Mouse (Mus musculus): ENCODE data around the gene Dgka. TPM values are rescaled to one million over a fixed set of nuclear protein-coding genes. Genes with fewer than 3 reads are reported as not detected.

Dgka gene
- polyA plus RNA-seq, 1 experiment from 2014 or later, result 7.8 TPM

GRCm38 (mm10) chr10:128773685-128774084 lies 29.0 kb upstream of the Dgka start:
- Histone ChIP-seq H3K36me3 (ENCODE audit: control insufficient read depth, insufficient read depth, low read length) (no peaks in the 10 kb centered on the region), H3K27ac (ENCODE audit: low read depth, low read length) (no peak overlapping the region), H3K27me3 (ENCODE audit: control insufficient read depth, insufficient read depth, low read length) (no peaks in the 10 kb centered on the region), H3K4me1 (ENCODE audit: control insufficient read depth, insufficient read depth, low read length) (no peaks in the 10 kb centered on the region), H3K4me3 (ENCODE audit: low read depth, low read length) (no peak overlapping the region), H3K4me2 (ENCODE audit: low read depth, low read length) (no peak overlapping the region), H3K9ac (replicated peaks; ENCODE audit: low read depth, low read length) (no peak overlapping the region), H3K9me3 (ENCODE audit: control insufficient read depth, low read length) (no peaks in the 10 kb centered on the region)
- no peak for ATAC-seq (ENCODE audit: low read depth)
- WGBS, result 26% methylated on average over 5 of the region's 5 CpGs

GRCm38 (mm10) chr10:128772895-128773294 lies 28.2 kb upstream of the Dgka start:
- H3K4me2 ChIP-seq (ENCODE audit: low read depth, low read length), result no peak overlapping the region
- H3K4me3 ChIP-seq (ENCODE audit: low read depth, low read length), result no peak overlapping the region
- no peaks in the 10 kb centered on the region for H3K36me3 ChIP-seq (ENCODE audit: control insufficient read depth, insufficient read depth, low read length)
- no peak overlapping the region for H3K9ac ChIP-seq (replicated peaks; ENCODE audit: low read depth, low read length)
- H3K27me3 ChIP-seq (ENCODE audit: control insufficient read depth, insufficient read depth, low read length), result no peaks in the 10 kb centered on the region
- H3K9me3 ChIP-seq (ENCODE audit: control insufficient read depth, low read length), result no peaks in the 10 kb centered on the region
- no peaks in the 10 kb centered on the region for H3K4me1 ChIP-seq (ENCODE audit: control insufficient read depth, insufficient read depth, low read length)
- no peak overlapping the region for H3K27ac ChIP-seq (ENCODE audit: low read depth, low read length)
- 85% methylated on average over 2 of the region's 2 CpGs for WGBS
- ATAC-seq (ENCODE audit: low read depth), result no peak

- peaks cover 12% of the 10 kb centered on the region for H3K4me1 ChIP-seq (ENCODE audit: control insufficient read depth, insufficient read depth, low read length)
- under 1% methylated on average over 37 of the region's 37 CpGs for WGBS
- no peaks in the 10 kb centered on the region for H3K9me3 ChIP-seq (ENCODE audit: control insufficient read depth, low read length)
- H3K27me3 ChIP-seq (ENCODE audit: control insufficient read depth, insufficient read depth, low read length), result peaks cover 3% of the 10 kb centered on the region
- peak overlapping the region; percentile 93 for H3K27ac ChIP-seq (ENCODE audit: low read depth, low read length)
- H3K4me3 ChIP-seq (ENCODE audit: low read depth, low read length), result peak overlapping the region; percentile 76
- peak overlapping the region; percentile 77 for H3K9ac ChIP-seq (replicated peaks; ENCODE audit: low read depth, low read length)
- H3K4me2 ChIP-seq (ENCODE audit: low read depth, low read length), result peak overlapping the region; percentile 94
- peak; percentile 94 for ATAC-seq (ENCODE audit: low read depth)
- H3K36me3 ChIP-seq (ENCODE audit: control insufficient read depth, insufficient read depth, low read length), result 0 out of 2 replicates have a peak, but pooled peaks cover 3% of the 10 kb centered on the region
These were observed 3.7 kb upstream of the Dgka start for GRCm38 (mm10) chr10:128748252-128748864.

- Histone ChIP-seq H3K36me3 (ENCODE audit: control insufficient read depth, insufficient read depth, low read length) (no peaks in the 10 kb centered on the region), H3K4me1 (ENCODE audit: control insufficient read depth, insufficient read depth, low read length) (peaks cover 12% of the 10 kb centered on the region), H3K4me3 (ENCODE audit: low read depth, low read length) (peak within 1 kb of the TSS; percentile 76), H3K9ac (replicated peaks; ENCODE audit: low read depth, low read length) (peak within 1 kb of the TSS; percentile 77), H3K4me2 (ENCODE audit: low read depth, low read length) (peak within 1 kb of the TSS; percentile 94), H3K27me3 (ENCODE audit: control insufficient read depth, insufficient read depth, low read length) (peaks cover 3% of the 10 kb centered on the region), H3K27ac (ENCODE audit: low read depth, low read length) (peak within 1 kb of the TSS; percentile 93), H3K9me3 (ENCODE audit: control insufficient read depth, low read length) (no peaks in the 10 kb centered on the region)
- WGBS, result under 1% methylated on average over 36 of the region's 36 CpGs
- ATAC-seq (ENCODE audit: low read depth), result peak; percentile 51
These were observed 3.1 kb upstream of the Dgka start, which contains the start of gene Pym1 for GRCm38 (mm10) chr10:128747646-128748251. TSS of gene Pym1 (plus strand) at chr10:128747889.

- H3K4me3 ChIP-seq (ENCODE audit: low read depth, low read length), result peak overlapping the region; percentile 76
- H3K4me1 ChIP-seq (ENCODE audit: control insufficient read depth, insufficient read depth, low read length), result peaks cover 12% of the 10 kb centered on the region
- peaks cover 9% of the 10 kb centered on the region for H3K27me3 ChIP-seq (ENCODE audit: control insufficient read depth, insufficient read depth, low read length)
- no peaks in the 10 kb centered on the region for H3K9me3 ChIP-seq (ENCODE audit: control insufficient read depth, low read length)
- H3K36me3 ChIP-seq (ENCODE audit: control insufficient read depth, insufficient read depth, low read length), result no peaks in the 10 kb centered on the region
- H3K4me2 ChIP-seq (ENCODE audit: low read depth, low read length), result peak overlapping the region; percentile 94
- no peak for ATAC-seq (ENCODE audit: low read depth)
- peak overlapping the region; percentile 93 for H3K27ac ChIP-seq (ENCODE audit: low read depth, low read length)
- peak overlapping the region; percentile 77 for H3K9ac ChIP-seq (replicated peaks; ENCODE audit: low read depth, low read length)
- 46% methylated on average over 9 of the region's 9 CpGs for WGBS
These were observed 2.5 kb upstream of the Dgka start for GRCm38 (mm10) chr10:128746972-128747645.

GRCm38 (mm10) chr10:128745946-128746613 lies 1.4 kb upstream of the Dgka start:
- Histone ChIP-seq H3K4me3 (ENCODE audit: low read depth, low read length) (no peak overlapping the region), H3K36me3 (ENCODE audit: control insufficient read depth, insufficient read depth, low read length) (no peaks in the 10 kb centered on the region), H3K27me3 (ENCODE audit: control insufficient read depth, insufficient read depth, low read length) (peaks cover 12% of the 10 kb centered on the region), H3K9ac (replicated peaks; ENCODE audit: low read depth, low read length) (no peak overlapping the region), H3K9me3 (ENCODE audit: control insufficient read depth, low read length) (no peaks in the 10 kb centered on the region), H3K27ac (ENCODE audit: low read depth, low read length) (no peak overlapping the region), H3K4me1 (ENCODE audit: control insufficient read depth, insufficient read depth, low read length) (peaks cover 12% of the 10 kb centered on the region), H3K4me2 (ENCODE audit: low read depth, low read length) (no peak overlapping the region)
- WGBS, result 93% methylated on average over 10 of the region's 10 CpGs
- no peak for ATAC-seq (ENCODE audit: low read depth)

- peaks cover 7% of the 10 kb centered on the region; the same call in 1 of the 2 replicates for H3K4me1 ChIP-seq (ENCODE audit: control insufficient read depth, insufficient read depth, low read length)
- H3K4me2 ChIP-seq (ENCODE audit: low read depth, low read length), result peak overlapping the region; percentile 91
- H3K27ac ChIP-seq (ENCODE audit: low read depth, low read length), result no peak overlapping the region
- peak overlapping the region; percentile 68 for H3K9ac ChIP-seq (replicated peaks; ENCODE audit: low read depth, low read length)
- H3K4me3 ChIP-seq (ENCODE audit: low read depth, low read length), result peak overlapping the region; percentile 59
- no peaks in the 10 kb centered on the region for H3K36me3 ChIP-seq (ENCODE audit: control insufficient read depth, insufficient read depth, low read length)
- no peak for ATAC-seq (ENCODE audit: low read depth)
- H3K9me3 ChIP-seq (ENCODE audit: control insufficient read depth, low read length), result no peaks in the 10 kb centered on the region
- H3K27me3 ChIP-seq (ENCODE audit: control insufficient read depth, insufficient read depth, low read length), result peaks cover 12% of the 10 kb centered on the region
- 16% methylated on average over 8 of the region's 8 CpGs for WGBS
These were observed 444 bp downstream of the Dgka start for GRCm38 (mm10) chr10:128744211-128744610.

- Histone ChIP-seq H3K27ac (ENCODE audit: low read depth, low read length) (no peak overlapping the region), H3K9ac (replicated peaks; ENCODE audit: low read depth, low read length) (peak overlapping the region; percentile 68), H3K9me3 (ENCODE audit: control insufficient read depth, low read length) (no peaks in the 10 kb centered on the region), H3K4me1 (ENCODE audit: control insufficient read depth, insufficient read depth, low read length) (peaks cover 7% of the 10 kb centered on the region; the same call in 1 of the 2 replicates), H3K27me3 (ENCODE audit: control insufficient read depth, insufficient read depth, low read length) (peaks cover 12% of the 10 kb centered on the region), H3K36me3 (ENCODE audit: control insufficient read depth, insufficient read depth, low read length) (no peaks in the 10 kb centered on the region), H3K4me3 (ENCODE audit: low read depth, low read length) (peak overlapping the region; percentile 59), H3K4me2 (ENCODE audit: low read depth, low read length) (peak overlapping the region; percentile 91)
- 0 out of 2 replicates have a peak, but pooled peaks have one; percentile 13 for ATAC-seq (ENCODE audit: low read depth)
- WGBS, result under 1% methylated on average over 37 of the region's 37 CpGs
These were observed 864 bp downstream of the Dgka start for GRCm38 (mm10) chr10:128743791-128744191.

Data from neural tube, embryonic 14.5 days (tissue).